Mouse (Mus musculus): ENCODE results near the gene Plin5. TPM values are rescaled to one million over a fixed set of nuclear protein-coding genes. Genes with fewer than 3 reads are reported as not detected.

Plin5 gene
- total and polyA plus RNA-seq, 3 experiments, result not detected

GRCm38 (mm10) chr17:56134463-56134971 lies 17.1 kb upstream of the Plin5 start:
- Histone ChIP-seq H3K36me3 (replicated peaks in 1 of 2; ENCODE audit: control insufficient read depth in 1 of 2, insufficient read depth in 1 of 2, low read length in 1 of 2) (peaks cover 0 to 14% of the 10 kb centered on the region in 2 experiments), H3K9ac (ENCODE audit: insufficient read depth, low read depth) (peak overlapping the region; percentile 24; the same call in 1 of the 2 replicates), H3K79me2 (replicated peaks; ENCODE audit: control insufficient read depth, extremely low read depth, insufficient read depth, poor library complexity, severe bottlenecking) (no peaks in the 10 kb centered on the region), H3K9me3 (replicated peaks; ENCODE audit: low read length) (peaks cover 3% of the 10 kb centered on the region), H3K4me1 (ENCODE audit: control insufficient read depth in 1 of 2, insufficient read depth in 2 of 2) (peaks cover 8 to 46% of the 10 kb centered on the region in 2 experiments; a peak in 3 of 4 replicates), H3K27ac (ENCODE audit: insufficient read depth, low read depth) (peak overlapping the region; percentile 26), H3K4me2 (ENCODE audit: insufficient read depth, low read depth, poor library complexity, severe bottlenecking) (peak overlapping the region; percentile 35), H3K27me3 (replicated peaks) (peaks cover 47% of the 10 kb centered on the region), H3K4me3 (replicated peaks in 1 of 3; ENCODE audit: low read depth in 2 of 3, low read length in 2 of 3, poor library complexity in 1 of 3) (peak overlapping the region; percentile 45 to 60 (median 47))
- in situ Hi-C loops (cut with MboI; ENCODE audit: low pct_ligation_motif_present, low pct_unique_long_range_greater_than_20kb, low sequenced_read_pairs), result loop anchor here (5.0 kb wide), 1 partner anchor 128 kb away; no protein-coding TSS in a partner anchor
- peak; percentile 57; the same call in 1 of the 2 replicates for TF ChIP-seq IRF4 (IDR thresholded peaks at IDR 0.05; ENCODE audit: low read depth, low read length)
- TF ChIP-seq PAX5 (IDR thresholded peaks at IDR 0.05; ENCODE audit: low read length), result no peak
- no peak for TF ChIP-seq RCOR1 (conservative IDR thresholded peaks at IDR 0.05; ENCODE audit: low read depth, low read length)
- TF ChIP-seq ETS1 (conservative IDR thresholded peaks at IDR 0.05; ENCODE audit: low read depth, low read length), result no peak
- no peak for TF ChIP-seq POLR2A (IDR thresholded peaks at IDR 0.05; ENCODE audit: low read depth, low read length)
- no peak; the same call in 1 of the 2 replicates for TF ChIP-seq BHLHE40 (IDR thresholded peaks at IDR 0.05; ENCODE audit: low read depth, low read length)
- TF ChIP-seq SMC3 (IDR thresholded peaks at IDR 0.05; ENCODE audit: low read depth, low read length), result peak; percentile 92
- TF ChIP-seq CHD2 (IDR thresholded peaks at IDR 0.05; ENCODE audit: low read length), result no peak
- no peak; the same call in 1 of the 2 replicates for TF ChIP-seq NELFE (IDR thresholded peaks at IDR 0.05; ENCODE audit: low read depth, low read length)
- TF ChIP-seq SIN3A (IDR thresholded peaks at IDR 0.05; ENCODE audit: low read length), result peak; percentile 27; the same call in 1 of the 2 replicates
- TF ChIP-seq E2F4 (IDR thresholded peaks at IDR 0.05; ENCODE audit: insufficient replicate concordance, low read depth, low read length), result no peak
- no peak for TF ChIP-seq KAT2A (IDR thresholded peaks at IDR 0.05; ENCODE audit: insufficient replicate concordance, low read length)
- no peak for TF ChIP-seq UBTF (IDR thresholded peaks at IDR 0.05; ENCODE audit: low read depth, low read length)
- no peak for TF ChIP-seq USF1 (IDR thresholded peaks at IDR 0.05; ENCODE audit: low read depth, low read length)
- peak; percentile 78 for TF ChIP-seq MXI1 (IDR thresholded peaks at IDR 0.05; ENCODE audit: low read depth, low read length)
- peak; percentile 33; the same call in 1 of the 2 replicates for TF ChIP-seq ZC3H11A (IDR thresholded peaks at IDR 0.05; ENCODE audit: low read depth, low read length)
- TF ChIP-seq MEF2A (IDR thresholded peaks at IDR 0.05; ENCODE audit: borderline replicate concordance, low read depth, low read length), result no peak
- no peak for TF ChIP-seq ZKSCAN1 (IDR thresholded peaks at IDR 0.05; ENCODE audit: borderline replicate concordance, low read depth, low read length)
- TF ChIP-seq RAD21 (IDR thresholded peaks at IDR 0.05; ENCODE audit: low read depth, low read length), result peak; percentile 60
- no peak for TF ChIP-seq CHD1 (IDR thresholded peaks at IDR 0.05; ENCODE audit: low read depth, low read length)
- no peak for TF ChIP-seq USF2 (conservative IDR thresholded peaks at IDR 0.05; ENCODE audit: low read depth, low read length)
- no peak for TF ChIP-seq MYC (IDR thresholded peaks at IDR 0.05; ENCODE audit: low read depth, low read length)
- no peak; the same call in 1 of the 2 replicates for TF ChIP-seq HCFC1 (IDR thresholded peaks at IDR 0.05; ENCODE audit: low read depth, low read length)
- TF ChIP-seq POLR2AphosphoS2 (IDR thresholded peaks at IDR 0.05; ENCODE audit: low read depth, low read length), result no peak
- TF ChIP-seq ZNF384 (IDR thresholded peaks at IDR 0.05; ENCODE audit: low read depth, low read length), result no peak
- peak; percentile 43; the same call in 1 of the 2 replicates for TF ChIP-seq ELF1 (IDR thresholded peaks at IDR 0.05; ENCODE audit: low read depth, low read length)
- TF ChIP-seq MAFK (IDR thresholded peaks at IDR 0.05; ENCODE audit: insufficient replicate concordance, low read length), result no peak
- peak; percentile 23; the same call in 1 of the 2 replicates for TF ChIP-seq TCF12 (IDR thresholded peaks at IDR 0.05; ENCODE audit: low read depth, low read length)
- TF ChIP-seq CTCF (conservative IDR thresholded peaks at IDR 0.05 in 1 of 2, IDR thresholded peaks at IDR 0.05 in 1 of 2; ENCODE audit: low read depth in 2 of 2, low read length in 2 of 2), result peak; percentile 49 to 89
- TF ChIP-seq JUND (conservative IDR thresholded peaks at IDR 0.05; ENCODE audit: low read depth, low read length), result no peak
- TF ChIP-seq ZMIZ1 (IDR thresholded peaks at IDR 0.05; ENCODE audit: low read depth, low read length), result no peak
- TF ChIP-seq JUN (IDR thresholded peaks at IDR 0.05; ENCODE audit: insufficient read depth, low read depth, low read length), result no peak
- TF ChIP-seq GABPA (IDR thresholded peaks at IDR 0.05; ENCODE audit: insufficient replicate concordance, low read depth, low read length), result no peak
- no peak for TF ChIP-seq EP300 (IDR thresholded peaks at IDR 0.05; ENCODE audit: low read length)
- TF ChIP-seq MAX (IDR thresholded peaks at IDR 0.05; ENCODE audit: low read length), result no peak
- TF ChIP-seq TBP (conservative IDR thresholded peaks at IDR 0.05; ENCODE audit: low read depth, low read length), result no peak
- peak; percentile 62 for TF ChIP-seq MAZ (IDR thresholded peaks at IDR 0.05; ENCODE audit: low read depth, low read length)
- no peak; the same call in 1 of the 2 replicates for TF ChIP-seq NRF1 (IDR thresholded peaks at IDR 0.05; ENCODE audit: low read depth, low read length)
- DNase-seq (ENCODE audit: extremely low read depth), result peak; percentile 72
- dilution Hi-C loops (cut with MboI; ENCODE audit: extremely low pct_ligation_motif_present, extremely low pct_unique_long_range_greater_than_20kb, low sequenced_read_pairs), result no loop called here

All from CH12.LX (cell line).